Mouse (Mus musculus): ENCODE data around the gene Limch1. TPM values are rescaled to one million over a fixed set of nuclear protein-coding genes. Genes with fewer than 3 reads are reported as not detected.

Gene Limch1
- polyA plus RNA-seq, 1 experiment from 2014 or later: 28.2 TPM

DNA sequence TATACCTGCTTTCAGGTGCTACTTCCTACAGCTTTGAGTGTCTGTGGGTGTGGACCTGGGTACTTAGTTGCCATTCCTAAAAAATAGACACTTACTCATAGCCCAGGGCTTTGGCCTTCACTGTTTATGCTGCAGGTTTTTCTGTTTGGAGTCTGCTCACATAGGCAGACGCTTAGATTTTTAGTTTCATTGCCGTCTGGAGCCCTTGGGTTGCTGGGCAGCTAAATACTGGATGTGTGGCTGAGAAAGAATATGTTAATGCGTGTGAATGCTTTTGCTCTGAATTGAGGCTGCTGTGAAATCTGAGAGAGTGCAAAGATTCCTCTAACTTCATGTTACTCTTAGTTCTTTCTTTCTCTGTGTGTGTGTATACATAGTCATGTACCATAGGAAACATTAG lies 52.5 kb downstream of the Limch1 start:
- WGBS: 58% methylated on average over 3 of the region's 3 CpGs
- Histone ChIP-seq H3K4me2 (ENCODE audit: low read length) (no peak overlapping the region), H3K4me3 (ENCODE audit: control insufficient read depth in 1 of 2, insufficient read depth in 1 of 2, low read depth in 1 of 2, low read length in 2 of 2) (no peak overlapping the region), H3K9me3 (ENCODE audit: control insufficient read depth, low read length) (no peaks in the 10 kb centered on the region), H3K4me1 (ENCODE audit: control insufficient read depth in 2 of 2, insufficient read depth in 2 of 2, low read length in 2 of 2) (peaks cover 3 to 4% of the 10 kb centered on the region in 2 experiments; a peak in 1 of 4 replicates), H3K27me3 (ENCODE audit: control insufficient read depth, insufficient read depth, low read length) (no peaks in the 10 kb centered on the region), H3K36me3 (ENCODE audit: control insufficient read depth, insufficient read depth, low read length) (no peaks in the 10 kb centered on the region), H3K27ac (replicated peaks in 1 of 2; ENCODE audit: control insufficient read depth in 1 of 2, insufficient read depth in 1 of 2, low read depth in 2 of 2, low read length in 2 of 2) (0 out of 4 replicates have a peak overlapping the region, but pooled peaks of 1 of the 2 experiments have one; percentile 20), H3K9ac (ENCODE audit: low read length) (no peak overlapping the region)
- no peak for ATAC-seq (ENCODE audit: insufficient number of reproducible peaks, insufficient read depth, low FRiP score, low read depth)

DNA sequence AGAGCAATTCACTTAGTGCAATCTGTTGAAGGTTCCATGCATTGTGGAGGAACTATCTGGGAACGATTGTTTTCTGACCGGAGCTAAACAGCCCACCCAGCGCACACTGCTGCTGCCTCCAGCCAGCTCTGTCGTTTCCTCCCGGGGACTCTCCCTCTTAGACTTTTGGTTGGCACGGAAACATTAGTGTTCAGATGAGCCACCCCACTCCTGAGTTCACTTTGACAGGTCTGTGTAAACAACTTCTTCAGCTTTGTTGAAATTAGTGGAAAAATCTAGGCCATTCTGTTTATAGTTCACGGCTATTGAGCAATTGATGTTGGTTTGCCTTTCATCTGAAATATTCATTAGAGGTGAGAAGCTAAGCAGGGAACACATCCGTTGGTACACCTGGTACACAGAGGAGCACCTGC lies 53.0 kb downstream of the Limch1 start:
- Histone ChIP-seq H3K4me1 (ENCODE audit: control insufficient read depth in 2 of 2, insufficient read depth in 2 of 2, low read length in 2 of 2) (peaks cover 3 to 4% of the 10 kb centered on the region in 2 experiments; a peak in 1 of 4 replicates), H3K9ac (ENCODE audit: low read length) (no peak overlapping the region), H3K27ac (replicated peaks in 1 of 2; ENCODE audit: control insufficient read depth in 1 of 2, insufficient read depth in 1 of 2, low read depth in 2 of 2, low read length in 2 of 2) (no peak overlapping the region), H3K36me3 (ENCODE audit: control insufficient read depth, insufficient read depth, low read length) (no peaks in the 10 kb centered on the region), H3K27me3 (ENCODE audit: control insufficient read depth, insufficient read depth, low read length) (no peaks in the 10 kb centered on the region), H3K4me3 (ENCODE audit: control insufficient read depth in 1 of 2, insufficient read depth in 1 of 2, low read depth in 1 of 2, low read length in 2 of 2) (no peak overlapping the region), H3K4me2 (ENCODE audit: low read length) (no peak overlapping the region), H3K9me3 (ENCODE audit: control insufficient read depth, low read length) (no peaks in the 10 kb centered on the region)
- 38% methylated on average over 8 of the region's 8 CpGs for WGBS
- no peak for ATAC-seq (ENCODE audit: insufficient number of reproducible peaks, insufficient read depth, low FRiP score, low read depth)

DNA sequence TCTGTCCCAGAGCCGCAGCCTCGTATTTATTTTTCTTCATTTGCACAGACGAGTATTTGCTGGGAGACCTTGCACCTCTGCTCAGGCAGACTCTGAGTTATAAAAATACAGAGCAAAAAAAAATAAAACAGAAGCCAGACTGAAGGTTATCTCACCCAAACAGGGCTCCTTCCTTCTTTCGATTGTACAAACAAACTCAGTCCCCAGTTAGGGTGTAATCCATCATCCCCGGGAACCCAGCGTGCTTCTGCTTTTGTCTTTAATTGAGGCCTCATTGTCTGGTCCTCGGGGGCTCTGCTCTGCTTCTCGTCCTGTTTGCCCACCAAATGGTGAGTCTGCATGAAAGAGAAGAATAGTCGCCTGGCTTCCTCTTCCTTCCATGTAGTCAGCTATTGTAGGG lies 54.6 kb downstream of the Limch1 start:
- Histone ChIP-seq H3K36me3 (ENCODE audit: control insufficient read depth, insufficient read depth, low read length) (no peaks in the 10 kb centered on the region), H3K9ac (ENCODE audit: low read length) (no peak overlapping the region), H3K27me3 (ENCODE audit: control insufficient read depth, insufficient read depth, low read length) (no peaks in the 10 kb centered on the region), H3K4me3 (ENCODE audit: control insufficient read depth in 1 of 2, insufficient read depth in 1 of 2, low read depth in 1 of 2, low read length in 2 of 2) (no peak overlapping the region), H3K27ac (replicated peaks in 1 of 2; ENCODE audit: control insufficient read depth in 1 of 2, insufficient read depth in 1 of 2, low read depth in 2 of 2, low read length in 2 of 2) (no peak overlapping the region), H3K4me2 (ENCODE audit: low read length) (no peak overlapping the region), H3K4me1 (ENCODE audit: control insufficient read depth in 2 of 2, insufficient read depth in 2 of 2, low read length in 2 of 2) (peaks cover 3 to 4% of the 10 kb centered on the region in 2 experiments; a peak in 1 of 4 replicates), H3K9me3 (ENCODE audit: control insufficient read depth, low read length) (no peaks in the 10 kb centered on the region)
- 29% methylated on average over 9 of the region's 9 CpGs for WGBS
- ATAC-seq (ENCODE audit: insufficient number of reproducible peaks, insufficient read depth, low FRiP score, low read depth): no peak

DNA sequence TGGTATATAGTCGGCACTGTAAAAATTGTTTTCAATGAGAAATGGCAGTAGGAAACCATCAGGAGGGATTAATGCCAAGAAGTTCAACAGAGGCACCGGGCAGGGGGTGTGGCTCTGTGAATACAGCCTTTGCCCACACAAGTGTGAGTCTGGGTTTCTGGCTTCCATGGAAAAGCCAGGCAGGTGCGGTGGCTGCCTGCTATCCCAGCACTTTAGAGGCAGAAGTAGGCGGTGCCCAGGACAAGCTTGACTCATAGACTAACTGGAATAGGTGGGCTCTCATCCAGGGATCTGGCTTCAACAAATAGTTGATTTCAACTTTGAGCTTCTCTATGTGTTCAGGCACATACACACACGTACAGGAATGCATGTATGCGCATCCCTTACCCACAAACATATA lies 55.4 kb downstream of the Limch1 start:
- Histone ChIP-seq H3K9ac (ENCODE audit: low read length) (no peak overlapping the region), H3K4me3 (ENCODE audit: control insufficient read depth in 1 of 2, insufficient read depth in 1 of 2, low read depth in 1 of 2, low read length in 2 of 2) (no peak overlapping the region), H3K27ac (replicated peaks in 1 of 2; ENCODE audit: control insufficient read depth in 1 of 2, insufficient read depth in 1 of 2, low read depth in 2 of 2, low read length in 2 of 2) (no peak overlapping the region), H3K4me2 (ENCODE audit: low read length) (no peak overlapping the region), H3K27me3 (ENCODE audit: control insufficient read depth, insufficient read depth, low read length) (no peaks in the 10 kb centered on the region), H3K9me3 (ENCODE audit: control insufficient read depth, low read length) (no peaks in the 10 kb centered on the region), H3K36me3 (ENCODE audit: control insufficient read depth, insufficient read depth, low read length) (no peaks in the 10 kb centered on the region), H3K4me1 (ENCODE audit: control insufficient read depth in 2 of 2, insufficient read depth in 2 of 2, low read length in 2 of 2) (peaks cover 3 to 4% of the 10 kb centered on the region in 2 experiments; a peak in 1 of 4 replicates)
- no peak for ATAC-seq (ENCODE audit: insufficient number of reproducible peaks, insufficient read depth, low FRiP score, low read depth)
- 80% methylated on average over 6 of the region's 6 CpGs for WGBS

DNA sequence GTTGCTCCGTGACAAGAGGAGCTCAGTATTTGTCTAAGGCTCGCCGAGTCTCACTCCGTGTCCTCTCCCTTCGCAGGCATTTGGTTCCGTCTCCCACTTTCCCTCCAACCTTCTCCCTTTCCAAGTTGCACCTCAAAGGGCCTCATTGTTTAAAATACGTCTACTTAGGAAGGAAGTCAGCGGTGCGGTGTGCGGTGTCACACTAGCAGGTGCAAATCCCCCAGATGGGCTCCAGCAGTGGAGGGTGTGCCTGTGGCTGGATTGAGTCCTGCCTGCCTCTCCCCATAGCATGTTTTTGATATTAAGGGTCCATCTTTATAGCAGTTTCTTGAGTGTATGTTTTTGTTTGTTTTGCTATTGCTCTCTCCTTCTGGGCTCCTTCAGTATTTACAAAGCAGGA lies 56.6 kb downstream of the Limch1 start:
- 65% methylated on average over 10 of the region's 10 CpGs for WGBS
- H3K27ac ChIP-seq (replicated peaks in 1 of 2; ENCODE audit: control insufficient read depth in 1 of 2, insufficient read depth in 1 of 2, low read depth in 2 of 2, low read length in 2 of 2): no peak overlapping the region
- H3K4me3 ChIP-seq (ENCODE audit: control insufficient read depth in 1 of 2, insufficient read depth in 1 of 2, low read depth in 1 of 2, low read length in 2 of 2): no peak overlapping the region
- H3K4me2 ChIP-seq (ENCODE audit: low read length): no peak overlapping the region
- H3K9me3 ChIP-seq (ENCODE audit: control insufficient read depth, low read length): no peaks in the 10 kb centered on the region
- no peak for ATAC-seq (ENCODE audit: insufficient number of reproducible peaks, insufficient read depth, low FRiP score, low read depth)
- no peak overlapping the region for H3K9ac ChIP-seq (ENCODE audit: low read length)
- H3K36me3 ChIP-seq (ENCODE audit: control insufficient read depth, insufficient read depth, low read length): no peaks in the 10 kb centered on the region
- H3K27me3 ChIP-seq (ENCODE audit: control insufficient read depth, insufficient read depth, low read length): no peaks in the 10 kb centered on the region
- H3K4me1 ChIP-seq (ENCODE audit: control insufficient read depth in 2 of 2, insufficient read depth in 2 of 2, low read length in 2 of 2): peaks cover 3 to 4% of the 10 kb centered on the region in 2 experiments; a peak in 1 of 4 replicates

DNA sequence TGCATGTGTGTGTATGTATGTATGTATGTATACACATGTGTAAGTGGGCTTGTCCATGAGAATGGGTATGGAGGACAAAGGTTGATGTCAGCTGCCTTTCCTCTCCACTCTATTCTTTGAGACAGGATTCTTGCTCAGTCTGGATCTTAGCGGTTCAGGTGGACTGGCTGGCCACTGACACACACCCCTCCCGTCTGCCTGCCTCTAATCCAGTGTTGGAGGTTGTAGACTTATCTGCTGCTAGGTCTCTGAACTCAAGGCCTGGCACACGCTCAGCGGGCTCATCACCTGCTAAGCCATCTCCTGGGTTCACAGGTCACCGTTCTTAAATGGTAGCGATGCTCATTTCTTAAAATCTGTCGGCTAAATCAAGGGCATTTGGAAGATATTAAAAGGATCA lies 60.7 kb downstream of the Limch1 start:
- Histone ChIP-seq H3K36me3 (ENCODE audit: control insufficient read depth, insufficient read depth, low read length) (no peaks in the 10 kb centered on the region), H3K4me2 (ENCODE audit: low read length) (no peak overlapping the region), H3K4me3 (ENCODE audit: control insufficient read depth in 1 of 2, insufficient read depth in 1 of 2, low read depth in 1 of 2, low read length in 2 of 2) (no peak overlapping the region), H3K4me1 (ENCODE audit: control insufficient read depth in 2 of 2, insufficient read depth in 2 of 2, low read length in 2 of 2) (peaks cover 0 to 4% of the 10 kb centered on the region in 2 experiments; a peak in 1 of 4 replicates), H3K9me3 (ENCODE audit: control insufficient read depth, low read length) (no peaks in the 10 kb centered on the region), H3K9ac (ENCODE audit: low read length) (no peak overlapping the region), H3K27me3 (ENCODE audit: control insufficient read depth, insufficient read depth, low read length) (no peaks in the 10 kb centered on the region), H3K27ac (replicated peaks in 1 of 2; ENCODE audit: control insufficient read depth in 1 of 2, insufficient read depth in 1 of 2, low read depth in 2 of 2, low read length in 2 of 2) (no peak overlapping the region)
- WGBS: 75% methylated on average over 7 of the region's 7 CpGs
- no peak for ATAC-seq (ENCODE audit: insufficient number of reproducible peaks, insufficient read depth, low FRiP score, low read depth)

DNA sequence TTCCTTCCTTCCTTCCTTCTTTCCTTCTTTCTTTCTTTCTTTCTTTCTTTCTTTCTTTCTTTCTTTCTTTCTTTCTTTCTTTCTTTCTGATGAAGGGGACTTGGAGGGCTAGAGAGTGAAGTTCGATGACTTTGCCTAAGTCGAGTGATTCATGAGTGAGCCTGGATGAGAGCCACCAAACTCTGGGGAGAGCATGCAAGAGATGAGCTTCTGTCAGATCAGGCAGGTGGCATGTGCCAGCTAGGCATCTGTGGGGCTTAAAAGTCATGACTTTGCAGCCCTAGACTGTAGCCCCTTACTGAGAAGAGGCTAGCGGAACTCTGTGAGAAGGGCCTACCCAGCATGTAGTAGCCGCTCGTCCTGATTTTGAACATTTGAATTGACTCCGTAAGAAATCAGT lies 62.1 kb downstream of the Limch1 start:
- no peak overlapping the region for H3K4me2 ChIP-seq (ENCODE audit: low read length)
- no peak overlapping the region for H3K4me3 ChIP-seq (ENCODE audit: control insufficient read depth in 1 of 2, insufficient read depth in 1 of 2, low read depth in 1 of 2, low read length in 2 of 2)
- ATAC-seq (ENCODE audit: insufficient number of reproducible peaks, insufficient read depth, low FRiP score, low read depth): no peak
- H3K9ac ChIP-seq (ENCODE audit: low read length): no peak overlapping the region
- H3K9me3 ChIP-seq (ENCODE audit: control insufficient read depth, low read length): no peaks in the 10 kb centered on the region
- H3K27ac ChIP-seq (replicated peaks in 1 of 2; ENCODE audit: control insufficient read depth in 1 of 2, insufficient read depth in 1 of 2, low read depth in 2 of 2, low read length in 2 of 2): no peak overlapping the region
- H3K36me3 ChIP-seq (ENCODE audit: control insufficient read depth, insufficient read depth, low read length): no peaks in the 10 kb centered on the region
- 88% methylated on average over 6 of the region's 6 CpGs for whole genome bisulfite sequencing
- H3K4me1 ChIP-seq (ENCODE audit: control insufficient read depth in 2 of 2, insufficient read depth in 2 of 2, low read length in 2 of 2): no peaks in the 10 kb centered on the region
- H3K27me3 ChIP-seq (ENCODE audit: control insufficient read depth, insufficient read depth, low read length): no peaks in the 10 kb centered on the region

DNA sequence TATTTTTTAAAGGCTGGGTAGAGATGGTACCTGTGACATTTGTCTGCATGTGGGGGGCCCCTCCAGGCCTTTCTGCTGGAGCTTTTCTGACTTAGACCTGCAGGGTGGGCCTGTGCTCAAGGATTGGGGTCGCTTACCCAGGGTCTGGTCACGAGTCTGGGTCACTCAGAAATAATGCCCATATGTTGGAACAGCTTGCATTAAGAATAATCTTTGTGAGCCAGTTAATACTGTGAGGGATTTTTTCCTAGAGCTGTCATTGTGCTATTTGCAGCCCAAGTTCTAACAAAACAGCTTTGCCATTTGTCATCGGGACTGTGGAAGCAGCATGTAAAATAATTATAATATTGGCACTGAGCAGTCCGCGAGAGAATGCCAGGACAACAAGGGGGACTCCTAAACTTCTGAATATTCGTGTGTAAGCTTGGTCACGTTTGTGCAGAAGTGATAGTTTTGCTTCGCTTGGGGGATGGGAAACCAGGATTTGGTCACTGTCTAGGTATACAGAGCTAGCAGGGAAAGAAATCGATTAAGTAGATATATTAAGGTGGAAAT lies 63.5 kb downstream of the Limch1 start:
- 79% methylated on average over 9 of the region's 9 CpGs for WGBS
- no peak overlapping the region for H3K27ac ChIP-seq (replicated peaks in 1 of 2; ENCODE audit: control insufficient read depth in 1 of 2, insufficient read depth in 1 of 2, low read depth in 2 of 2, low read length in 2 of 2)
- H3K4me2 ChIP-seq (ENCODE audit: low read length): no peak overlapping the region
- ATAC-seq (ENCODE audit: insufficient number of reproducible peaks, insufficient read depth, low FRiP score, low read depth): no peak
- no peaks in the 10 kb centered on the region for H3K36me3 ChIP-seq (ENCODE audit: control insufficient read depth, insufficient read depth, low read length)
- H3K9me3 ChIP-seq (ENCODE audit: control insufficient read depth, low read length): no peaks in the 10 kb centered on the region
- no peak overlapping the region for H3K9ac ChIP-seq (ENCODE audit: low read length)
- H3K27me3 ChIP-seq (ENCODE audit: control insufficient read depth, insufficient read depth, low read length): 0 out of 2 replicates have a peak, but pooled peaks cover 3% of the 10 kb centered on the region
- H3K4me1 ChIP-seq (ENCODE audit: control insufficient read depth in 2 of 2, insufficient read depth in 2 of 2, low read length in 2 of 2): no peaks in the 10 kb centered on the region
- H3K4me3 ChIP-seq (ENCODE audit: control insufficient read depth in 1 of 2, insufficient read depth in 1 of 2, low read depth in 1 of 2, low read length in 2 of 2): no peak overlapping the region

Measured in heart, embryonic 14.5 days (tissue).